Mouse (Mus musculus): ENCODE results near the gene Gm42957. TPM values are rescaled to one million over a fixed set of nuclear protein-coding genes. Genes with fewer than 3 reads are reported as not detected.

The Gm42957 gene
- total RNA-seq (2023): not detected

GRCm38 (mm10) chr3:96634928-96635879 is at the start of gene Gm42957, which contains the start of gene Pex11b:
Gene Gm42957, plus strand, starts transcription at chr3:96635474.
Gene Pex11b, plus strand, starts transcription at chr3:96635376.

GRCm38 (mm10) chr3:96593790-96594560 is 41.3 kb upstream of the Gm42957 start, which contains the start of gene Polr3gl:
Gene Polr3gl, minus strand, starts transcription at chr3:96594181.

GRCm38 (mm10) chr3:96596228-96596707 is 39.0 kb upstream of the Gm42957 start, which contains the start of gene Ankrd34a:
Gene Ankrd34a, plus strand, starts transcription at chr3:96596636.

GRCm38 (mm10) chr3:96600639-96601250 is 34.5 kb upstream of the Gm42957 start, which contains the start of gene Lix1l:
Gene Lix1l, plus strand, starts transcription at chr3:96601149.

GRCm38 (mm10) chr3:96629729-96630600 is 5.3 kb upstream of the Gm42957 start, which contains the start of gene Rbm8a:
Gene Rbm8a, plus strand, starts transcription at chr3:96629933.

GRCm38 (mm10) chr3:96645018-96645649 is 9.9 kb downstream of the Gm42957 start, which contains the start of gene Itga10:
Gene Itga10, plus strand, starts transcription at chr3:96645584.

GRCm38 (mm10) chr3:96669727-96670468 is 34.6 kb downstream of the Gm42957 start, which contains the start of gene Ankrd35:
Gene Ankrd35, plus strand, starts transcription at chr3:96670131.

GRCm38 (mm10) chr3:96696198-96696765 is 61.0 kb downstream of the Gm42957 start, which contains the start of gene Pias3:
Gene Pias3, plus strand, starts transcription at chr3:96696384.

Other genes with a start within 250 kb of the Gm42957 start
- gene BC107364, start 183.2 kb upstream of the Gm42957 start, total RNA-seq (2023): not detected
- gene Hfe2, start 110.3 kb upstream of the Gm42957 start, total RNA-seq (2023): not detected
- gene Txnip, start 77.5 kb upstream of the Gm42957 start, total RNA-seq (2023): 100 to 1,000 TPM; 373 to 405 TPM
- not detected for gene Gm16253, start 58.5 kb upstream of the Gm42957 start, total RNA-seq (2023)
- gene Polr3gl, start 41.3 kb upstream of the Gm42957 start, total RNA-seq (2023): 10 to 100 TPM; 14.2 to 18.0 TPM
- gene Ankrd34a, start 38.8 kb upstream of the Gm42957 start, total RNA-seq (2023): not detected
- gene Lix1l, start 34.3 kb upstream of the Gm42957 start, total RNA-seq (2023): under 1 TPM; 0.68 to 0.73 TPM
- 10 to 100 TPM; 49.4 to 49.5 TPM for gene Rbm8a, start 5.5 kb upstream of the Gm42957 start, total RNA-seq (2023)
- 10 to 100 TPM; 12.7 to 14.2 TPM for gene Pex11b, start 98 bp upstream of the Gm42957 start, total RNA-seq (2023)
- gene Itga10, start 10.1 kb downstream of the Gm42957 start, total RNA-seq (2023): 1 to 10 TPM in 1 of 2 experiments, under 1 TPM in 1; 0.79 to 1.4 TPM
- gene Ankrd35, start 34.7 kb downstream of the Gm42957 start, total RNA-seq (2023): not detected
- 10 to 100 TPM; 38.3 to 43.9 TPM for gene Pias3, start 60.9 kb downstream of the Gm42957 start, total RNA-seq (2023)
- 1 to 10 TPM; 1.1 TPM for gene Nudt17, start 73.1 kb downstream of the Gm42957 start, total RNA-seq (2023)
- gene Polr3c, start 92.2 kb downstream of the Gm42957 start, total RNA-seq (2023): 10 to 100 TPM; 38.8 to 41.8 TPM
- 10 to 100 TPM; 62.1 to 65.0 TPM for gene Rnf115, start 92.2 kb downstream of the Gm42957 start, total RNA-seq (2023)
- not detected for gene Pdzk1, start 193.8 kb downstream of the Gm42957 start, total RNA-seq (2023)
- not detected for gene Cd160, start 193.9 kb downstream of the Gm42957 start, total RNA-seq (2023)

All from neutrophil, adult 83 days (primary cell).